Mouse (Mus musculus): ENCODE data around the gene Cyp2b9. TPM values are rescaled to one million over a fixed set of nuclear protein-coding genes. Genes with fewer than 3 reads are reported as not detected.
"Not testable (repeated sequence)": the region's sequence is repeated elsewhere in the genome, so short reads cannot be mapped to it uniquely, and the experiment has no call there.

The Cyp2b9 gene
- total RNA-seq (2014; fragmentation: Nextera tagmentation) (not detected in 2 replicates), total RNA-seq (2017) (not detected in 2 replicates)

GRCm38 (mm10) chr7:26173111-26173510 is at the start of gene Cyp2b9:
Gene Cyp2b9 (plus strand): TSS chr7:26173411.
- ATAC-seq (replicated peaks; ENCODE audit: low FRiP score, low TSS enrichment, poor library complexity, severe bottlenecking): not testable (repeated sequence)

GRCm38 (mm10) chr7:26139623-26140022 is 33.6 kb upstream of the Cyp2b9 start:
- ATAC-seq (replicated peaks; ENCODE audit: low FRiP score, low TSS enrichment, poor library complexity, severe bottlenecking): not testable (repeated sequence)

GRCm38 (mm10) chr7:26143657-26144056 is 29.6 kb upstream of the Cyp2b9 start:
- not testable (repeated sequence) for ATAC-seq (replicated peaks; ENCODE audit: low FRiP score, low TSS enrichment, poor library complexity, severe bottlenecking)

- not testable (repeated sequence) for ATAC-seq (replicated peaks; ENCODE audit: low FRiP score, low TSS enrichment, poor library complexity, severe bottlenecking)
Measured at GRCm38 (mm10) chr7:26168765-26169536, 4.3 kb upstream of the Cyp2b9 start.

GRCm38 (mm10) chr7:26201083-26201482 is 27.9 kb downstream of the Cyp2b9 start:
- no peak for ATAC-seq (replicated peaks; ENCODE audit: low FRiP score, low TSS enrichment, poor library complexity, severe bottlenecking)

- ATAC-seq (replicated peaks; ENCODE audit: low FRiP score, low TSS enrichment, poor library complexity, severe bottlenecking): not testable (repeated sequence)
Measured at GRCm38 (mm10) chr7:26260034-26260433, 86.8 kb downstream of the Cyp2b9 start, which contains the start of gene Vmn1r184. Gene Vmn1r184 (plus strand): TSS chr7:26260334.

Other genes with a start within 250 kb of the Cyp2b9 start
- not detected in 2 replicates for gene Cyp2b13, start 111.9 kb upstream of the Cyp2b9 start, total RNA-seq (2014; fragmentation: Nextera tagmentation)
- gene Cyp2b13, start 111.9 kb upstream of the Cyp2b9 start, total RNA-seq (2017): not detected in 2 replicates
- gene Vmn1r184, start 86.9 kb downstream of the Cyp2b9 start, total RNA-seq (2014; fragmentation: Nextera tagmentation): not detected in 2 replicates
- gene Vmn1r184, start 86.9 kb downstream of the Cyp2b9 start, total RNA-seq (2017): not detected in 2 replicates
- not detected in 2 replicates for gene Cyp2a4, start 133.8 kb downstream of the Cyp2b9 start, total RNA-seq (2014; fragmentation: Nextera tagmentation)
- gene Cyp2a4, start 133.8 kb downstream of the Cyp2b9 start, total RNA-seq (2017): not detected in 2 replicates
- gene Nlrp9c, start 230.3 kb downstream of the Cyp2b9 start, total RNA-seq (2014; fragmentation: Nextera tagmentation): not detected in 2 replicates
- gene Nlrp9c, start 230.3 kb downstream of the Cyp2b9 start, total RNA-seq (2017): not detected in 2 replicates